Mouse (Mus musculus): ENCODE data around the gene Dtx3.

DNA sequence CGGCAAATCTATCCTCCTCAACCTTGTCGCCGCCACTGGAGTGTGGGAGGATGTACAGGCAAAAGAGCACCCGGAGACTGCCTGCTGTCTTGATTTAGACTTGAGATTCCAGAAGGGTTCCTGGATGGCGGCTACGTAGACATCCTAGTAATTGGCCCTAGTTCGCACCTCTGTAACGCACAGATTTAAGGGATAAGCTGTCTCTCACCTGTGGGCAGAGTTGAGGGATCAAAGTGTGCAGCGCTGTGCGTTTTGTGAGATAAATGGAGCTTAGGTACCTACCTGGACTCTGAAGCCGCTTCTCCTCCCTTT is 29.2 kb downstream of the Dtx3 start:
- TF ChIP-seq POLR2A (IDR thresholded peaks at IDR 0.05; ENCODE audit: low read depth, low read length), result no peak
- no peak for TF ChIP-seq CTCF (IDR thresholded peaks at IDR 0.05; ENCODE audit: borderline replicate concordance, insufficient read depth, low read length)
